Mouse (Mus musculus): ENCODE measurements around the gene Dtd1.

DNA sequence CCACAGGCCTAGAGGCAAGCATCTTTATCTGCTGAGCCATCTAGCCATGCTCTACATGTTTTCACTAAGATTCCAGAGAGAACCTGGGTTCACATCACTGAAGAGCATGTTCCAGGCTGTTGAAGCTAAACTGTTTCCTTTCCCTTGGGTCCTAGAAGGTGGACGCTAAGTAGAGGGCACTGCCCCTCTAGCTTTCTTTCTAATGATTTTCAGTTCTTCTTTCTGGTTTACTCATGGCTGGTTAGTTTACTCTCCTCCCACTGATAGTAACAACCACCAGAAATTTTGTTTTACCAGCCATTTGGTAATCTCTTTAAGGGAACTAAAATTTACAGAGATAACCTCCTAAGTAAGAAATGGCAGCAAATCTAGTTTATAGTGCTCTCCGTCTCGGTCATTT, 45.8 kb upstream of the Dtd1 start:
- no peak for TF ChIP-seq CTCF (IDR thresholded peaks at IDR 0.05)
- no peak for TF ChIP-seq EP300 (IDR thresholded peaks at IDR 0.05)

Data from lung, postnatal 0 days (tissue).